Mouse (Mus musculus) thymus, adult 2 months (tissue): Measurements from ENCODE around the gene Yars.

Experiments
- CTCF ChIP-seq: fragments of 200-500 bp; IDR thresholded peaks from 2 replicates; pipeline ENCODE4 v1.5.1; 2012; ENCODE audit warnings: mild to moderate bottlenecking, control low read depth, low read length, moderate library complexity, borderline replicate concordance; ENCODE audit not compliant: control insufficient read depth, poor library complexity, insufficient read depth; ENCODE audit errors: extremely low read depth
- POLR2A ChIP-seq: fragments of 200-500 bp; IDR thresholded peaks from 2 replicates; pipeline ENCODE4 v1.6.1; 2012; ENCODE audit warnings: mild to moderate bottlenecking, low read length, control low read depth, moderate library complexity; ENCODE audit not compliant: control insufficient read depth, poor library complexity, insufficient read depth; ENCODE audit errors: extremely low read depth

DNA sequence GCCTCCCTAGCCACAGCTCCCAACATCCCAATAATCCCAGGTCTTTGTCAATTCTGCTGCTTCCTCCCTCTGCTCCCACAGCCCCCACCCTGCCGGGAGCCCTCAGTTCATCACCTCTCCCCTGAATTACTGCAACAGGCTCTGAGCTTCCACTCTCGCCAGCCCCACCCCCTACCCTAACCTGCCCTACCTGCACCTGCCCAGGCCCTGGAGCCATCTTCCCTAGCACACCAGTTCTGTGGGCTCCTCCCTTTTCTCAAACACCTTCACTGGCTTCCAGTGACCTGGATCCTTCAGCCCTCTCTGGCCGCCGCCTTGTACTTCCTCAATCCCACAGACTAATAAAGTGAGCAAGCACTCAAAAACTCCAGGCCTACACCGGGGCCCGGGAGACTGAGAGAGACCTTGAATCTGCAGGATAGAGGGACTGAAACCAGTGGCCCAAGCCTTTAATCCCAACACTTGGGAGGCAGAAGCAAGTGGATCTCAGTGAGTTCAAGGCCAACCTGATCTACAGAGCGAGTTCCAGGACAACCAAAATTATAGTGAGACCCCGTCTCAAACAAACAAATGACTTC lies 46.8 kb downstream of the Yars start:
- no peak for TF ChIP-seq POLR2A
- TF ChIP-seq CTCF = no peak
